ENCODE assay signal across 13 mouse cellular contexts in genomic region chr2:143925826-143926225, GRCm38 (mm10).
"Had no signal": no experiment of that assay in that cellular context is flagged by ENCODE, and none has a peak within 500 bp of the region (broad histone marks: within the 10 kb centered on the region; RNA-seq: fewer than 3 reads in every experiment).

No protein-coding gene starts in this region.

- H3K4me3 ChIP-seq: layer of hippocampus, adult 2 months; limb, embryonic 12.5 days; lung, embryonic 15.5 days; midbrain, embryonic 12.5 days; myocyte; neural tube, embryonic 15.5 days had no signal

- H3K27ac ChIP-seq: layer of hippocampus, adult 2 months; limb, embryonic 12.5 days; lung, embryonic 15.5 days; macrophage; midbrain, embryonic 12.5 days; neural tube, embryonic 15.5 days had no signal

- H3K4me1 ChIP-seq: limb, embryonic 12.5 days had no signal

- H3K27me3 ChIP-seq: limb, embryonic 12.5 days; lung, embryonic 15.5 days; midbrain, embryonic 12.5 days; neural tube, embryonic 15.5 days had no signal

- H3K9ac ChIP-seq: limb, embryonic 12.5 days; lung, embryonic 15.5 days; midbrain, embryonic 12.5 days; neural tube, embryonic 15.5 days had no signal

- DNase-seq: kidney, postnatal 10 days; kidney, postnatal 4 days; lung, postnatal 14 days; spleen, adult 18-20 months; thymus, adult 2 months; thymus, postnatal 25 days had no signal

- H3K36me3 ChIP-seq: limb, embryonic 12.5 days; lung, embryonic 15.5 days; midbrain, embryonic 12.5 days; neural tube, embryonic 15.5 days had no signal

- H3K4me2 ChIP-seq: limb, embryonic 12.5 days; lung, embryonic 15.5 days; midbrain, embryonic 12.5 days; neural tube, embryonic 15.5 days had no signal

- H3K9me3 ChIP-seq: limb, embryonic 12.5 days; lung, embryonic 15.5 days; midbrain, embryonic 12.5 days; neural tube, embryonic 15.5 days had no signal
